Mouse (Mus musculus): ENCODE results near the gene Pik3ap1. TPM values are rescaled to one million over a fixed set of nuclear protein-coding genes. Genes with fewer than 3 reads are reported as not detected.

Pik3ap1 gene
- polyA plus RNA-seq, 1 experiment from 2014 or later = 5.6 TPM

DNA sequence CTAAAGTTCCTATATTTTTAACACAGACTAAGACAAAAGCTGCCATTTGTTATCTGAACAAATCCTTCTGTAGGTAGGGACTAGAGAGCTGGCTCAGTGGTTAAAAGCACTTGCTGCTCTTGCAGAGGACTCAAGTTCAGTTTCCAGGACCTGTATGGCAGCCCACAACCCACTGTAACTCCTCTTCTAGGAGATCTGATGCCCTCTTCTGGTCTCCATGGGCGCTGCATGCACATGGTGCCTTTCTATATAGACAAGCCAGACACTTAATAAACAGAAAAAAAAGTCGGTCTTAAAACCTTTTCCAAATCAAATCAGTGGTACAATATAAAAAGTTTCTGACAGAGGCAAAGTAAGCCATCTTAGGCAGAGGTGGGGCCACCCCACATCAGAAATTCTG is 126.2 kb downstream of the Pik3ap1 start:
- H3K9me3 ChIP-seq (ENCODE audit: control insufficient read depth, low read length) = no peaks in the 10 kb centered on the region
- WGBS = 34% methylated on average over 2 of the region's 2 CpGs

DNA sequence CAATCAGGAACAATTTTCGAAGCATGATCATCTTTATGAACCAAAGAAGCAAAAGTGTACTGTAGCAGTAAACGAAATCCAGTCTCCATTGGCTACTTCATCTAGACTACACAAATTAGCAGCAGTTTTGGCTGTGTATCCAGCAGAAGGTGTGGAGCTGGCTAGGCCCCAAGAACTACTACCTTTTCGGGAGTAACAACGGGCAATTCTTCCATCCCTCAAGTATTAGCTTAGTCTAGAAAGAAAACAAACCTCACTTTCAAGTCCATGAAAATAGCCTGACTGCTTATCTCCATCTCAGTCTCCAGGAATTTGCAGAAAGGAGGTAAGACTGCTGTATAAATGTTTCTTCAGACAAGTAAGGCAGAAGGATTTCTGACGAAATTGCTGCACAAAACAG is 130.3 kb downstream of the Pik3ap1 start:
- DNase-seq (ENCODE audit: low spot score) (no peak), ATAC-seq (replicated peaks; ENCODE audit: low FRiP score) (no peak)
- no peaks in the 10 kb centered on the region for H3K9me3 ChIP-seq (ENCODE audit: control insufficient read depth, low read length)
- no peak overlapping the region for H3K9ac ChIP-seq (ENCODE audit: low read depth, low read length)
- H3K4me2 ChIP-seq = no peak overlapping the region
- H3K4me3 ChIP-seq (ENCODE audit: low read depth, low read length) = no peak overlapping the region
- no peaks in the 10 kb centered on the region; the same call in 1 of the 2 replicates for H3K36me3 ChIP-seq (ENCODE audit: control insufficient read depth, insufficient read depth, low read length)
- WGBS = 83% methylated on average over 5 of the region's 5 CpGs
- peaks cover 13% of the 10 kb centered on the region for H3K4me1 ChIP-seq (replicated peaks; ENCODE audit: control insufficient read depth, insufficient read depth, low read length)
- no peaks in the 10 kb centered on the region for H3K27me3 ChIP-seq (replicated peaks; ENCODE audit: control insufficient read depth, insufficient read depth, low read length)
- no peak overlapping the region for H3K27ac ChIP-seq (ENCODE audit: low read depth, low read length)

More for the DNA sequence above, 126.2 kb downstream of the Pik3ap1 start:
- Histone ChIP-seq H3K9ac (ENCODE audit: low read depth, low read length) (no peak overlapping the region), H3K27me3 (replicated peaks; ENCODE audit: control insufficient read depth, insufficient read depth, low read length) (no peaks in the 10 kb centered on the region), H3K27ac (ENCODE audit: low read depth, low read length) (no peak overlapping the region), H3K4me2 (no peak overlapping the region), H3K4me1 (replicated peaks; ENCODE audit: control insufficient read depth, insufficient read depth, low read length) (peaks cover 29% of the 10 kb centered on the region), H3K4me3 (ENCODE audit: low read depth, low read length) (no peak overlapping the region), H3K36me3 (ENCODE audit: control insufficient read depth, insufficient read depth, low read length) (no peaks in the 10 kb centered on the region; the same call in 1 of the 2 replicates)
- no peak for DNase-seq (ENCODE audit: low spot score)
- no peak for ATAC-seq (replicated peaks; ENCODE audit: low FRiP score)

- H3K4me2 ChIP-seq = no peak overlapping the region
- H3K4me3 ChIP-seq (ENCODE audit: low read depth, low read length) = no peak overlapping the region
- no peak for DNase-seq (ENCODE audit: low spot score)
- WGBS = 65% methylated on average over 4 of the region's 4 CpGs
- H3K4me1 ChIP-seq (replicated peaks; ENCODE audit: control insufficient read depth, insufficient read depth, low read length) = no peaks in the 10 kb centered on the region
- no peaks in the 10 kb centered on the region for H3K9me3 ChIP-seq (ENCODE audit: control insufficient read depth, low read length)
- no peaks in the 10 kb centered on the region for H3K27me3 ChIP-seq (replicated peaks; ENCODE audit: control insufficient read depth, insufficient read depth, low read length)
- peaks cover 8% of the 10 kb centered on the region; the same call in 1 of the 2 replicates for H3K36me3 ChIP-seq (ENCODE audit: control insufficient read depth, insufficient read depth, low read length)
- H3K9ac ChIP-seq (ENCODE audit: low read depth, low read length) = no peak overlapping the region
- ATAC-seq (replicated peaks; ENCODE audit: low FRiP score) = no peak
- H3K27ac ChIP-seq (ENCODE audit: low read depth, low read length) = no peak overlapping the region
Observed at GRCm38 (mm10) chr19:41248968-41249367, 135.9 kb downstream of the Pik3ap1 start.

GRCm38 (mm10) chr19:41248271-41248670 is 136.6 kb downstream of the Pik3ap1 start:
- Histone ChIP-seq H3K27me3 (replicated peaks; ENCODE audit: control insufficient read depth, insufficient read depth, low read length) (no peaks in the 10 kb centered on the region), H3K9me3 (ENCODE audit: control insufficient read depth, low read length) (no peaks in the 10 kb centered on the region), H3K27ac (ENCODE audit: low read depth, low read length) (no peak overlapping the region), H3K36me3 (ENCODE audit: control insufficient read depth, insufficient read depth, low read length) (peaks cover 8% of the 10 kb centered on the region; the same call in 1 of the 2 replicates), H3K9ac (ENCODE audit: low read depth, low read length) (no peak overlapping the region), H3K4me1 (replicated peaks; ENCODE audit: control insufficient read depth, insufficient read depth, low read length) (no peaks in the 10 kb centered on the region), H3K4me2 (no peak overlapping the region), H3K4me3 (ENCODE audit: low read depth, low read length) (no peak overlapping the region)
- ATAC-seq (replicated peaks; ENCODE audit: low FRiP score) (no peak), DNase-seq (ENCODE audit: low spot score) (no peak)
- WGBS = 88% methylated on average over 3 of the region's 3 CpGs

DNA sequence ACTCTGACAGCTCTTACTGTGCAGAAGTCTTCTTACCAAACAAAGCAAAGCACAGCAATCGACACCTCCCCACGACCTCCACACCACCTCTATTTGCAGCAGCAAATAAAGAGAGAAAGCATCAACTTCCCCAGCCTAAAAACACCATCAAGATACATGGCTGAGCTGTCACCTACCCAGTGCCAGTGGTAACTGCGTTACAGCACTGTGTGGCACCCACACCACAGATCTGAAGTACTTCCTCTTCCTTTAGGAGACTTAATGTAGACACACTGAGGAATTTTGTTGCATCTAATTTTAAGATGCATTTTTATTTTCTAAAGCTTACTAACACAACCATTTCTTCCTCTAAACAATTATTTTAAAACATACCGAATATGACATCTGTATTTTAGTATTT is 138.6 kb downstream of the Pik3ap1 start:
- 77% methylated on average over 4 of the region's 4 CpGs for WGBS

DNA sequence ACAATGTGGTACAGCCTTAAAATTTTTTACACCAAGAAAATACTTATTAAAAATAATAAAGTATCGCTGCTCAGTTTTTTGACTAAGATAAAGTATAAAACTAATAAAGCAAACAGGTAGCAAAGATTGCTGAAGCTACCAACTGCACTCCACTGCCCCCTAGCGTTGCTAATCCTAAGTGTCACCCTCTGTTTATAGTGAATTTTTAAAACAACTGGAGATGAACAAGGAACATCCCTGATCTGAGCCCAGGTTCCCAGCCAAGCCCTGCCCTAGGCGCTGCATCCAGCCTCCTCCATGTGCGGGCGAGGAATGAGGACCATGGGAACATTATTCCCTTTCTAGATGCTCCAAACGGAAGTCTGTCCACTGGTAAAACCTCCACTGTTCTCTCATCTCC is 140.3 kb downstream of the Pik3ap1 start:
- no peak for DNase-seq (ENCODE audit: low spot score)
- 68% methylated on average over 6 of the region's 6 CpGs for WGBS
- peaks cover 13% of the 10 kb centered on the region; the same call in 1 of the 2 replicates for H3K36me3 ChIP-seq (ENCODE audit: control insufficient read depth, insufficient read depth, low read length)

More for the DNA sequence above, 138.6 kb downstream of the Pik3ap1 start:
- H3K4me2 ChIP-seq = no peak overlapping the region
- H3K4me3 ChIP-seq (ENCODE audit: low read depth, low read length) = no peak overlapping the region
- no peak overlapping the region for H3K9ac ChIP-seq (ENCODE audit: low read depth, low read length)
- DNase-seq (ENCODE audit: low spot score) (no peak), ATAC-seq (replicated peaks; ENCODE audit: low FRiP score) (no peak)
- H3K27ac ChIP-seq (ENCODE audit: low read depth, low read length) = no peak overlapping the region
- no peaks in the 10 kb centered on the region for H3K9me3 ChIP-seq (ENCODE audit: control insufficient read depth, low read length)
- no peaks in the 10 kb centered on the region for H3K4me1 ChIP-seq (replicated peaks; ENCODE audit: control insufficient read depth, insufficient read depth, low read length)
- peaks cover 12% of the 10 kb centered on the region; the same call in 1 of the 2 replicates for H3K36me3 ChIP-seq (ENCODE audit: control insufficient read depth, insufficient read depth, low read length)
- no peaks in the 10 kb centered on the region for H3K27me3 ChIP-seq (replicated peaks; ENCODE audit: control insufficient read depth, insufficient read depth, low read length)

GRCm38 (mm10) chr19:41241997-41242396 is 142.9 kb downstream of the Pik3ap1 start:
- Histone ChIP-seq H3K4me1 (replicated peaks; ENCODE audit: control insufficient read depth, insufficient read depth, low read length) (no peaks in the 10 kb centered on the region), H3K9ac (ENCODE audit: low read depth, low read length) (no peak overlapping the region), H3K9me3 (ENCODE audit: control insufficient read depth, low read length) (no peaks in the 10 kb centered on the region), H3K36me3 (ENCODE audit: control insufficient read depth, insufficient read depth, low read length) (peaks cover 21% of the 10 kb centered on the region; the same call in 1 of the 2 replicates), H3K4me3 (ENCODE audit: low read depth, low read length) (no peak overlapping the region), H3K27ac (ENCODE audit: low read depth, low read length) (no peak overlapping the region), H3K4me2 (no peak overlapping the region), H3K27me3 (replicated peaks; ENCODE audit: control insufficient read depth, insufficient read depth, low read length) (no peaks in the 10 kb centered on the region)
- no peak for DNase-seq (ENCODE audit: low spot score)
- 87% methylated on average over 5 of the region's 5 CpGs for WGBS
- ATAC-seq (replicated peaks; ENCODE audit: low FRiP score) = no peak

More for the DNA sequence above, 140.3 kb downstream of the Pik3ap1 start:
- no peaks in the 10 kb centered on the region for H3K4me1 ChIP-seq (replicated peaks; ENCODE audit: control insufficient read depth, insufficient read depth, low read length)
- H3K27me3 ChIP-seq (replicated peaks; ENCODE audit: control insufficient read depth, insufficient read depth, low read length) = no peaks in the 10 kb centered on the region
- ATAC-seq (replicated peaks; ENCODE audit: low FRiP score) = no peak
- H3K9me3 ChIP-seq (ENCODE audit: control insufficient read depth, low read length) = no peaks in the 10 kb centered on the region
- no peak overlapping the region for H3K4me2 ChIP-seq
- no peak overlapping the region for H3K9ac ChIP-seq (ENCODE audit: low read depth, low read length)
- no peak overlapping the region for H3K4me3 ChIP-seq (ENCODE audit: low read depth, low read length)
- H3K27ac ChIP-seq (ENCODE audit: low read depth, low read length) = no peak overlapping the region

DNA sequence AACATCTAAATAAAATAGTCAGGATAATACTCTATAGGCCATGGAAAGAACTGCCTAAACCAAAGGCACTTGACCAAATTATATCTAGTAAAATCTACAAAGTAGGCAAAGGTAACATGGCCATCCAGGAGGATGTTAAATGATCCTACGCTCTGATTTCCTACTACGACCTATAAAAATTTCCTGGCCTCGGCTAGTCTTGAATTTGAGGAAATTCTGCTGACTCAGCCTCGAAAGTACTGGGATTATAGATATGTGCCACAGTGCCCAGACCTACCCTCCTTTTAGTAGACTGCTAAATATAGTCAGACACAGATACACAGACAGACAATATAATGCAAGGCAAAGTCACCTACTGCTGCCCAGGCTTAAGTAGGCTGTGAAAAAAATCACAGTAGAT is 151.2 kb downstream of the Pik3ap1 start:
- no peaks in the 10 kb centered on the region for H3K4me1 ChIP-seq (replicated peaks; ENCODE audit: control insufficient read depth, insufficient read depth, low read length)
- no peaks in the 10 kb centered on the region for H3K9me3 ChIP-seq (ENCODE audit: control insufficient read depth, low read length)
- ATAC-seq (replicated peaks; ENCODE audit: low FRiP score) (no peak), DNase-seq (ENCODE audit: low spot score) (no peak)
- H3K4me2 ChIP-seq = no peak overlapping the region
- H3K9ac ChIP-seq (ENCODE audit: low read depth, low read length) = no peak overlapping the region
- no peak overlapping the region for H3K27ac ChIP-seq (ENCODE audit: low read depth, low read length)
- H3K36me3 ChIP-seq (ENCODE audit: control insufficient read depth, insufficient read depth, low read length) = peaks cover 30% of the 10 kb centered on the region; the same call in 1 of the 2 replicates
- 89% methylated on average over 4 of the region's 4 CpGs for WGBS
- no peaks in the 10 kb centered on the region for H3K27me3 ChIP-seq (replicated peaks; ENCODE audit: control insufficient read depth, insufficient read depth, low read length)
- H3K4me3 ChIP-seq (ENCODE audit: low read depth, low read length) = no peak overlapping the region

Data from liver, embryonic 11.5 days (tissue).